Mouse (Mus musculus) neural tube, embryonic 15.5 days (tissue): ENCODE data around the gene Gnai3. TPM values are rescaled to one million over a fixed set of nuclear protein-coding genes. Genes with fewer than 3 reads are reported as not detected.

Experiments used
- ATAC-seq: fragments of 200-750 bp; cut with Nextera tagmentation; 2 replicates; pipeline ENCODE4 v1.8.0; 2017; ENCODE audit warnings: mild to moderate bottlenecking, moderate TSS enrichment, moderate library complexity; ENCODE audit not compliant: low FRiP score
- H3K27ac ChIP-seq: fragments of 300-500 bp; sonication (generic); replicated peaks from 2 replicates; pipeline ENCODE4 v1.5.1; 2015; ENCODE audit warnings: mild to moderate bottlenecking, inconsistent platforms
- H3K27me3 ChIP-seq: fragments of 300-500 bp; sonication (generic); replicated peaks from 2 replicates; pipeline ENCODE4 v1.6.1; 2015; ENCODE audit warnings: inconsistent platforms
- H3K36me3 ChIP-seq: fragments of 300-500 bp; sonication (generic); 2 replicates; pipeline ENCODE4 v1.6.1; 2015; ENCODE audit warnings: inconsistent platforms
- H3K4me1 ChIP-seq: fragments of 300-500 bp; sonication (generic); 2 replicates; pipeline ENCODE4 v1.6.1; 2015; ENCODE audit warnings: inconsistent platforms
- H3K4me2 ChIP-seq: fragments of 300-500 bp; sonication (generic); 2 replicates; pipeline ENCODE4 v1.6.1; 2015; ENCODE audit warnings: inconsistent platforms, mild to moderate bottlenecking, moderate library complexity
- H3K4me3 ChIP-seq: fragments of 300-500 bp; sonication (generic); replicated peaks from 2 replicates; pipeline ENCODE4 v1.5.1; 2015; ENCODE audit warnings: mild to moderate bottlenecking, inconsistent platforms
- H3K9ac ChIP-seq: fragments of 300-500 bp; sonication (generic); replicated peaks from 2 replicates; pipeline ENCODE4 v1.6.1; 2015; ENCODE audit warnings: mild to moderate bottlenecking, inconsistent platforms
- H3K9me3 ChIP-seq: fragments of 300-500 bp; sonication (generic); replicated peaks from 2 replicates; pipeline ENCODE4 v1.6.1; 2016; ENCODE audit warnings: inconsistent platforms
- WGBS: fragments of 180-500 bp; shearing (Covaris S2); methylation state at CpG from one replicate; pipeline ENCODE4 v1.1.7; 2015; ENCODE audit warnings: mixed read lengths; 5-methylcytosine and 5-hydroxymethylcytosine counted together
- polyA plus RNA-seq: library from polyadenylated mRNA; unstranded; fragments of >200 nt; fragmentation: Nextera tagmentation; extraction: Ambion mirVana; gene quantifications from 2 replicates; pipeline ENCODE4 v1.2.1, GENCODE M21; 2015

Gene Gnai3
- polyA plus RNA-seq, 1 experiment from 2014 or later = 103 TPM

GRCm38 (mm10) chr3:108180514-108180913 lies 34.6 kb upstream of the Gnai3 start:
- H3K9ac ChIP-seq = no peak overlapping the region
- peaks cover 3% of the 10 kb centered on the region; the same call in 1 of the 2 replicates for H3K27me3 ChIP-seq
- H3K9me3 ChIP-seq = no peaks in the 10 kb centered on the region
- H3K4me3 ChIP-seq = no peak overlapping the region
- no peak for ATAC-seq
- H3K4me1 ChIP-seq = peaks cover 13% of the 10 kb centered on the region
- 41% methylated on average over 2 of the region's 2 CpGs for WGBS
- H3K36me3 ChIP-seq = no peaks in the 10 kb centered on the region
- no peak overlapping the region for H3K4me2 ChIP-seq
- H3K27ac ChIP-seq = no peak overlapping the region

GRCm38 (mm10) chr3:108178756-108179715 lies 33.1 kb upstream of the Gnai3 start:
- no peaks in the 10 kb centered on the region for H3K27me3 ChIP-seq
- H3K4me2 ChIP-seq = no peak overlapping the region
- H3K27ac ChIP-seq = no peak overlapping the region
- no peak overlapping the region for H3K9ac ChIP-seq
- no peak for ATAC-seq
- H3K4me3 ChIP-seq = no peak overlapping the region
- WGBS = 79% methylated on average over 7 of the region's 7 CpGs
- H3K36me3 ChIP-seq = no peaks in the 10 kb centered on the region
- peaks cover 26% of the 10 kb centered on the region for H3K4me1 ChIP-seq
- no peaks in the 10 kb centered on the region for H3K9me3 ChIP-seq

GRCm38 (mm10) chr3:108174672-108175531 lies 29.0 kb upstream of the Gnai3 start:
- Histone ChIP-seq H3K9ac (no peak overlapping the region), H3K9me3 (no peaks in the 10 kb centered on the region), H3K4me3 (no peak overlapping the region), H3K27me3 (no peaks in the 10 kb centered on the region), H3K36me3 (no peaks in the 10 kb centered on the region), H3K27ac (peak overlapping the region; percentile 82), H3K4me1 (peaks cover 28% of the 10 kb centered on the region), H3K4me2 (peak overlapping the region; percentile 43)
- WGBS = 13% methylated on average over 14 of the region's 14 CpGs
- ATAC-seq = peak; percentile 93

GRCm38 (mm10) chr3:108169199-108169598 lies 23.3 kb upstream of the Gnai3 start:
- 0 out of 2 replicates have a peak overlapping the region, but pooled peaks have one; percentile 5 for H3K9ac ChIP-seq
- H3K4me3 ChIP-seq = no peak overlapping the region
- no peaks in the 10 kb centered on the region for H3K27me3 ChIP-seq
- no peaks in the 10 kb centered on the region for H3K9me3 ChIP-seq
- H3K4me2 ChIP-seq = no peak overlapping the region
- H3K4me1 ChIP-seq = peaks cover 52% of the 10 kb centered on the region
- no peak overlapping the region for H3K27ac ChIP-seq
- WGBS = 34% methylated on average over 3 of the region's 3 CpGs
- no peak for ATAC-seq
- H3K36me3 ChIP-seq = no peaks in the 10 kb centered on the region

GRCm38 (mm10) chr3:108167499-108167898 lies 21.6 kb upstream of the Gnai3 start:
- ATAC-seq = no peak
- no peaks in the 10 kb centered on the region for H3K36me3 ChIP-seq
- H3K9ac ChIP-seq = no peak overlapping the region

GRCm38 (mm10) chr3:108166486-108167211 lies 20.7 kb upstream of the Gnai3 start:
- Histone ChIP-seq H3K4me3 (no peak overlapping the region), H3K27me3 (no peaks in the 10 kb centered on the region), H3K27ac (peak overlapping the region; percentile 69), H3K9ac (no peak overlapping the region), H3K36me3 (no peaks in the 10 kb centered on the region), H3K4me2 (no peak overlapping the region), H3K9me3 (no peaks in the 10 kb centered on the region), H3K4me1 (peaks cover 45% of the 10 kb centered on the region)
- peak; percentile 50 for ATAC-seq
- 4% methylated on average over 9 of the region's 11 CpGs for WGBS

More at GRCm38 (mm10) chr3:108167499-108167898, 21.6 kb upstream of the Gnai3 start:
- no peak overlapping the region for H3K4me2 ChIP-seq
- no peak overlapping the region for H3K4me3 ChIP-seq
- peak overlapping the region; percentile 69; the same call in 1 of the 2 replicates for H3K27ac ChIP-seq
- H3K27me3 ChIP-seq = no peaks in the 10 kb centered on the region
- 30% methylated on average over 14 of the region's 14 CpGs for WGBS
- peaks cover 45% of the 10 kb centered on the region for H3K4me1 ChIP-seq
- H3K9me3 ChIP-seq = no peaks in the 10 kb centered on the region

- peak; percentile 37 for ATAC-seq
- peaks cover 45% of the 10 kb centered on the region for H3K4me1 ChIP-seq
Measured at GRCm38 (mm10) chr3:108165532-108166315, 19.8 kb upstream of the Gnai3 start.

GRCm38 (mm10) chr3:108164807-108165206 lies 18.9 kb upstream of the Gnai3 start:
- no peaks in the 10 kb centered on the region for H3K27me3 ChIP-seq
- H3K4me2 ChIP-seq = peak overlapping the region; percentile 57
- peak overlapping the region; percentile 25 for H3K4me3 ChIP-seq
- 0 out of 2 replicates have a peak overlapping the region, but pooled peaks have one; percentile 14 for H3K9ac ChIP-seq
- H3K4me1 ChIP-seq = peaks cover 45% of the 10 kb centered on the region
- H3K9me3 ChIP-seq = no peaks in the 10 kb centered on the region
- ATAC-seq = peak; percentile 67
- H3K36me3 ChIP-seq = no peaks in the 10 kb centered on the region
- 14% methylated on average over 9 of the region's 9 CpGs for WGBS
- 0 out of 2 replicates have a peak overlapping the region, but pooled peaks have one; percentile 69 for H3K27ac ChIP-seq

More at GRCm38 (mm10) chr3:108165532-108166315, 19.8 kb upstream of the Gnai3 start:
- Histone ChIP-seq H3K27ac (peak overlapping the region; percentile 69), H3K4me3 (no peak overlapping the region), H3K27me3 (no peaks in the 10 kb centered on the region), H3K4me2 (0 out of 2 replicates have a peak overlapping the region, but pooled peaks have one; percentile 57), H3K9me3 (no peaks in the 10 kb centered on the region), H3K9ac (0 out of 2 replicates have a peak overlapping the region, but pooled peaks have one; percentile 26), H3K36me3 (no peaks in the 10 kb centered on the region)
- 24% methylated on average over 10 of the region's 10 CpGs for WGBS

- no peak for ATAC-seq
- H3K36me3 ChIP-seq = no peaks in the 10 kb centered on the region
- WGBS = 67% methylated on average over 5 of the region's 5 CpGs
- H3K27me3 ChIP-seq = no peaks in the 10 kb centered on the region
- no peak overlapping the region for H3K4me2 ChIP-seq
- H3K4me3 ChIP-seq = no peak overlapping the region
- peaks cover 43% of the 10 kb centered on the region for H3K4me1 ChIP-seq
- no peak overlapping the region for H3K9ac ChIP-seq
- no peak overlapping the region for H3K27ac ChIP-seq
- H3K9me3 ChIP-seq = no peaks in the 10 kb centered on the region
Measured at GRCm38 (mm10) chr3:108164091-108164490, 18.1 kb upstream of the Gnai3 start.

- peak overlapping the region; percentile 17; the same call in 1 of the 2 replicates for H3K9ac ChIP-seq
- H3K27me3 ChIP-seq = no peaks in the 10 kb centered on the region
- ATAC-seq = peak; percentile 33
- H3K4me3 ChIP-seq = no peak overlapping the region
- H3K4me1 ChIP-seq = peaks cover 27% of the 10 kb centered on the region
- H3K9me3 ChIP-seq = no peaks in the 10 kb centered on the region
- H3K36me3 ChIP-seq = no peaks in the 10 kb centered on the region
- WGBS = 40% methylated on average over 9 of the region's 9 CpGs
- peak overlapping the region; percentile 56 for H3K27ac ChIP-seq
- no peak overlapping the region for H3K4me2 ChIP-seq
Measured at GRCm38 (mm10) chr3:108158383-108159037, 12.6 kb upstream of the Gnai3 start.
